Mouse (Mus musculus): ENCODE data around the gene A630023A22Rik.

DNA sequence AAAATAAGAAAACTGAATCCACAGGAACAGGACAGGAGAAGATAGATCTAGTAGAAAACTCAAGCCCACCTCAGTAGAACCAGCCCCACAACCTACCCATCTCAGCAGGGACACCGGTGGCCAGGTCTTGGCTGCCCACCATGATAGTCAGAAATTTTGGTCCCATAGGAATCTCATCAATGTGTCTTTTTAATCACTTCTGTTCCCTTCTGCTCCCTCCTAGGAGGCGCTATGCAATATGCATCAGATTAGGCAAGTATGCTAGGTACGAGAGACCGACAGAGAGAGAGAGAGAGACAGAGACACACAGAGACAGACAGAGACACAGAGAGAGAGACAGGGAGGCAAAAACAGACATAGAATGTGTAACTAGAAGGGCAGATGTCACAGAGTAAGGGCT, 19.1 kb upstream of the A630023A22Rik start:
- TF ChIP-seq ZC3H11A (IDR thresholded peaks at IDR 0.05; ENCODE audit: borderline replicate concordance, low read depth, low read length), result no peak
- TF ChIP-seq HCFC1 (IDR thresholded peaks at IDR 0.05; ENCODE audit: borderline replicate concordance, insufficient read depth, low read length), result no peak

All from ES-E14 (cell line).